Mouse (Mus musculus): ENCODE results near the gene Hnrnpc. TPM values are rescaled to one million over a fixed set of nuclear protein-coding genes. Genes with fewer than 3 reads are reported as not detected.
"Not testable (repeated sequence)": the region's sequence is repeated elsewhere in the genome, so short reads cannot be mapped to it uniquely, and the experiment has no call there.

Hnrnpc gene
- polyA plus RNA-seq, 1 experiment = 22.4 TPM

GRCm38 (mm10) chr14:52083083-52083482 lies 20.7 kb downstream of the Hnrnpc start:
- TF ChIP-seq CTCF (IDR thresholded peaks at IDR 0.05; ENCODE audit: extremely low read depth, insufficient read length, insufficient replicate concordance, low read depth, low read length) (no peak), POLR2A (IDR thresholded peaks at IDR 0.05; ENCODE audit: low read depth, low read length) (no peak)
- Histone ChIP-seq H3K36me3 (ENCODE audit: control insufficient read depth, insufficient read depth, low read length) (peaks cover 50% of the 10 kb centered on the region), H3K4me1 (ENCODE audit: control insufficient read depth, insufficient read depth, insufficient read length, low read length) (no peaks in the 10 kb centered on the region), H3K27ac (ENCODE audit: insufficient read depth, low read depth, low read length) (no peak overlapping the region), H3K27me3 (ENCODE audit: control insufficient read depth, insufficient read depth, low read length) (no peaks in the 10 kb centered on the region), H3K4me3 (ENCODE audit: low read depth, low read length) (no peak overlapping the region)

- no peaks in the 10 kb centered on the region for H3K4me1 ChIP-seq (ENCODE audit: control insufficient read depth, insufficient read depth, insufficient read length, low read length)
- no peaks in the 10 kb centered on the region for H3K27me3 ChIP-seq (ENCODE audit: control insufficient read depth, insufficient read depth, low read length)
- H3K36me3 ChIP-seq (ENCODE audit: control insufficient read depth, insufficient read depth, low read length) = peaks cover 35% of the 10 kb centered on the region
- no peak overlapping the region for H3K4me3 ChIP-seq (ENCODE audit: low read depth, low read length)
- TF ChIP-seq CTCF (IDR thresholded peaks at IDR 0.05; ENCODE audit: extremely low read depth, insufficient read length, insufficient replicate concordance, low read depth, low read length) (no peak), POLR2A (IDR thresholded peaks at IDR 0.05; ENCODE audit: low read depth, low read length) (no peak)
- 92% methylated on average over 15 of the region's 15 CpGs for WGBS
- H3K27ac ChIP-seq (ENCODE audit: insufficient read depth, low read depth, low read length) = no peak overlapping the region
Measured at GRCm38 (mm10) chr14:52071599-52072137, 32.2 kb downstream of the Hnrnpc start.

- WGBS = 45% methylated on average over 4 of the region's 4 CpGs
- Histone ChIP-seq H3K27me3 (ENCODE audit: control insufficient read depth, insufficient read depth, low read length) (no peaks in the 10 kb centered on the region), H3K36me3 (ENCODE audit: control insufficient read depth, insufficient read depth, low read length) (0 out of 2 replicates have a peak, but pooled peaks cover 1% of the 10 kb centered on the region), H3K4me1 (ENCODE audit: control insufficient read depth, insufficient read depth, insufficient read length, low read length) (no peaks in the 10 kb centered on the region), H3K27ac (ENCODE audit: insufficient read depth, low read depth, low read length) (no peak overlapping the region), H3K4me3 (ENCODE audit: low read depth, low read length) (no peak overlapping the region)
- TF ChIP-seq CTCF (IDR thresholded peaks at IDR 0.05; ENCODE audit: extremely low read depth, insufficient read length, insufficient replicate concordance, low read depth, low read length) (no peak), POLR2A (IDR thresholded peaks at IDR 0.05; ENCODE audit: low read depth, low read length) (no peak)
Measured at GRCm38 (mm10) chr14:52066135-52066534, 37.7 kb downstream of the Hnrnpc start.

GRCm38 (mm10) chr14:52061798-52062197 lies 42.0 kb downstream of the Hnrnpc start:
- TF ChIP-seq CTCF (IDR thresholded peaks at IDR 0.05; ENCODE audit: extremely low read depth, insufficient read length, insufficient replicate concordance, low read depth, low read length) (no peak), POLR2A (IDR thresholded peaks at IDR 0.05; ENCODE audit: low read depth, low read length) (no peak)
- 78% methylated on average over 8 of the region's 8 CpGs for WGBS
- H3K36me3 ChIP-seq (ENCODE audit: control insufficient read depth, insufficient read depth, low read length) = no peaks in the 10 kb centered on the region
- H3K27ac ChIP-seq (ENCODE audit: insufficient read depth, low read depth, low read length) = no peak overlapping the region
- H3K27me3 ChIP-seq (ENCODE audit: control insufficient read depth, insufficient read depth, low read length) = no peaks in the 10 kb centered on the region
- no peaks in the 10 kb centered on the region for H3K4me1 ChIP-seq (ENCODE audit: control insufficient read depth, insufficient read depth, insufficient read length, low read length)
- no peak overlapping the region for H3K4me3 ChIP-seq (ENCODE audit: low read depth, low read length)

- H3K27ac ChIP-seq (ENCODE audit: insufficient read depth, low read depth, low read length) = no peak overlapping the region
- TF ChIP-seq POLR2A (IDR thresholded peaks at IDR 0.05; ENCODE audit: low read depth, low read length) (no peak), CTCF (IDR thresholded peaks at IDR 0.05; ENCODE audit: extremely low read depth, insufficient read length, insufficient replicate concordance, low read depth, low read length) (no peak)
- H3K4me3 ChIP-seq (ENCODE audit: low read depth, low read length) = no peak overlapping the region
- 89% methylated on average over 1 of the region's 1 CpGs for WGBS
- no peaks in the 10 kb centered on the region for H3K27me3 ChIP-seq (ENCODE audit: control insufficient read depth, insufficient read depth, low read length)
- no peaks in the 10 kb centered on the region for H3K36me3 ChIP-seq (ENCODE audit: control insufficient read depth, insufficient read depth, low read length)
- no peaks in the 10 kb centered on the region for H3K4me1 ChIP-seq (ENCODE audit: control insufficient read depth, insufficient read depth, insufficient read length, low read length)
Measured at GRCm38 (mm10) chr14:52060800-52061199, 43.0 kb downstream of the Hnrnpc start.

GRCm38 (mm10) chr14:52059982-52060381 lies 43.8 kb downstream of the Hnrnpc start:
- H3K4me1 ChIP-seq (ENCODE audit: control insufficient read depth, insufficient read depth, insufficient read length, low read length) = no peaks in the 10 kb centered on the region
- H3K36me3 ChIP-seq (ENCODE audit: control insufficient read depth, insufficient read depth, low read length) = no peaks in the 10 kb centered on the region
- H3K4me3 ChIP-seq (ENCODE audit: low read depth, low read length) = no peak overlapping the region
- no peaks in the 10 kb centered on the region for H3K27me3 ChIP-seq (ENCODE audit: control insufficient read depth, insufficient read depth, low read length)
- TF ChIP-seq POLR2A (IDR thresholded peaks at IDR 0.05; ENCODE audit: low read depth, low read length) (no peak), CTCF (IDR thresholded peaks at IDR 0.05; ENCODE audit: extremely low read depth, insufficient read length, insufficient replicate concordance, low read depth, low read length) (no peak)
- WGBS = 51% methylated on average over 4 of the region's 4 CpGs
- H3K27ac ChIP-seq (ENCODE audit: insufficient read depth, low read depth, low read length) = no peak overlapping the region

- H3K27ac ChIP-seq (ENCODE audit: insufficient read depth, low read depth, low read length); H3K4me1 ChIP-seq (ENCODE audit: control insufficient read depth, insufficient read depth, insufficient read length, low read length); H3K4me3 ChIP-seq (ENCODE audit: low read depth, low read length); H3K27me3 ChIP-seq (ENCODE audit: control insufficient read depth, insufficient read depth, low read length); H3K36me3 ChIP-seq (ENCODE audit: control insufficient read depth, insufficient read depth, low read length): not testable (repeated sequence)
- 85% methylated on average over 3 of the region's 3 CpGs for WGBS
Measured at GRCm38 (mm10) chr14:52052720-52053119, 51.1 kb downstream of the Hnrnpc start.

Measured in small intestine, adult 2 months (tissue).